Mouse (Mus musculus) lung, postnatal 14 days (tissue): ENCODE results near the gene Tmem121b.

ENCODE experiments used
- DNase-seq: peaks from one replicate; pipeline ENCODE4 v3.0.0; 2021

Tmem121b gene

GRCm38 (mm10) chr6:120463086-120463871, 30.3 kb downstream of the Tmem121b start, which contains the start of gene Il17ra:
Gene Il17ra, plus strand, starts transcription at chr6:120463247.
- DNase-seq = peak; percentile 81

DNA sequence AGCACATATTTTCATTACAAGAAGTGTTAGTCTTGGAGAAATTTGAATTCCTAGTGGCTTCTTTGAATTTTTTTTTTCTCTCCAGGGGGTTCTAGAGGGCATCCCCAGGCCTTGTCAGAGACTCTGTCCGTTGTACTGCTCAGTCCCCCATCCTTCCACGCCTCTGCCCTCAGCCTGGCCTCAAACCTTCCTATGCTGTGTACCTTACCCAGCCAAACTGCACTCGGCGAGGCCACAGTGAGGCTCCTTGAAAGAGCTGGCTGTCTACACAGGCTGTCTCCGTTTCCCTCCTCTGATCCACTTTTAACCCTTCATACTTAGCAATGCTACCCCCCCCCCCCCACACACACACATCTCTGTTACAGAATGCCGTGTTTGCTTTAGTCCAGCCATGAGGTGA, 31.4 kb downstream of the Tmem121b start:
- no peak for DNase-seq

- no peak for DNase-seq
These were observed 32.4 kb downstream of the Tmem121b start for GRCm38 (mm10) chr6:120461217-120461616.

- DNase-seq = no peak
These were observed 35.9 kb downstream of the Tmem121b start for GRCm38 (mm10) chr6:120457751-120458150.

DNA sequence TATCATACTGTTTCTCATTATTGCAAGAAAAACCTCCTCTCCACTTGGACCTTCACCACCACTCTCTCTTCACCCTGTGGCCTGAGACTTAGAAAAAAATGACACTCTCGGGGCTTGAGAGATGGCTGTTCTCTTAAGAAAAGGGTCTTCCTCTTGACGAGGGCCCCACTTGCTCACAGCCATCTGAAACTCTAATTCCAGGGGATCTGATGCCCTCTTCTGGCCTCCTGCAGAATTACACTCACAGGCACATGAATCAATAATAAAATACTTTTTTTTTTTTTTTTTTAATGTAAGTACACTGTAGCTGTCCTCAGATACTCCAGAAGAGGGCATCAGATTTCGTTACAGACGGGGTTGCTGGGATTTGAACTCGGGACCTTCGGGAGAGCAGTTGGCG, 36.5 kb downstream of the Tmem121b start:
- no peak for DNase-seq

DNA sequence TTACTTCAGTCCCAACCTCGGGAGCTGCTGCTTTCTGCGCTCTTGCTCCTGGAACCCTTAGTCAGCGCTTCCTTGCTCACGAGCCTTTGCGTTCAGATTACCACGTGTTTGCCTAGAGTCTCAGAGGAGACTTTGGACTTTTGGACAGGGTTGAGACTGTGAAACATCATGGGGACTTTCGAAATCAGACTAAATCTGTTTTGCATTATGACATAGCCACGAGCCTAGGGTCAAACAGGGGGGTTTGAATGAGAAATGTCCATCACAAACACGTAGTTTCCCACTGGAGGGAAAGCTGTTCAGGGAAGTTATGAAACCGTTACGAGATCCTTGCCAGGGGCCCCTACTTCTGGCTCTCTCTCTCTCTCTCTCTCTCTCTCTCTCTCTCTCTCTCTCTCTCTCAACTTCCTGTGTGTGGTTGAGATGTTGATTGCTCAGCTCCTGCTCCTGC, 39.0 kb downstream of the Tmem121b start:
- DNase-seq = no peak

DNA sequence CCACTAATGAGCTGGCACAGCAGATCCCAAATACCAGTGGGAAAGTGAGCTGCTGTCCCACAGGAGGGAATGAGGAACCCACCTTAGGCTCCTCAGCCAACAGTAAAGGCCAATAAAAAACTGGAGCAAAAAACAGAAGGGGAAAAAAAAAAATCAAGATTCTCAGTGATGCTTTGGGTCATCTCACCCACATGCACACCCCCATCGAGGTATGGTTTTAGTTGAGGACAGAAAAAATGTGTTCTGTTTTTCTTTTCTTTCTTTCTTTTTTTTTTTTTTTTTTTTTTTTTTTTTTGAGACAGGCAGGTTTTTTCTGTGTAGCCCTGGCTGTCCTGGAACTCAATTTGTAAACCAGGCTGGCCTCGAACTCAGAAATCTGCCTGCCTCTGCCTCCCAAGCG, 40.1 kb downstream of the Tmem121b start:
- no peak for DNase-seq

DNA sequence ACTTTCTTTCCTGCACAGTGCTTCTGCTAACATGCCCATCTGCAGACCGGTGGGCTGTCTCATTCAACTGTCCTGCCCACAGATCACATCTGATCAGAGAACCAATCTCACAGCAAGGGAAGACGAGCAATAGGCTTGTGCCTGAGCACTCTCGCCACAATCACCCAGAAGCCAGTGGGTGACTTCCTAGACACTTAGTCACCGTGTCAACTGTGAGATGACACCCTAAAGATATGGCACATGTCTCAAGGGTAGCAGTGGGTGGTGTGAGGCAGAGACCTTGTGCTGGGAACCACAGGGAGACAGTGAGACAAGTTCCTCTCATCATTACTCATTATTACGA, 40.5 kb downstream of the Tmem121b start:
- no peak for DNase-seq

DNA sequence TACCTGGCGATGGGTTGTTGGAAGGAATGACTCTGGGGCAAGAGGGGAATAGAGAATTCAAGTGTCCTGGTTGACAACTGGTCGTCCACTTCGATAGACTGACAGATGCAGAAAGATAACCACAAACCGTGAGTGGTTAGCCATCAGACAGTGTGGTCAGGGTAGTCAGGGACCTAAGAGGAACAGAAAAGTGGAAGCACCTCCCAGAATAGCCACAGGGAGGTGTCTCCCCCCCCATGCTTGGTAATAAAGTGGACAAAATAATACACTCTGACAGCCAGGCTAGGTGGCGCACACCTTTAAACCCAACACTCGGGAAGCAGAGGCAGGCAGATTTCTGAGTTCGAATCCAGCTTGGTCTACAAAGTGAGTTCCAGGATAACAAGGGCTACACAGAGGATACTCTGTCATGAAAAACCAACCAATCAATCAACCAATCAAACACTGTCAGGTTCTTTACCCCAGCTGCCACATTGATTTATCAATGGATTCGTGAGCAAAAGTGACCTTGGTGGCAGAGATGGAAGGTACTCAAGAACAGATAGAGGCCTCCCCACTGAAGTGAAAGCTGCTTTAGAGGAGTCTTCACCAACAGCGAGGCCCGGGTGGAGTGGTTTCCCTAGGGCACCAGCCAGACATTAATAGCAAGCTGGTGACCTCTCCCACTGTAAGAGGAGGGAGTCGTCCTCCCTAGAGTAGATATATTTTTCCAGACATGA, 41.1 kb downstream of the Tmem121b start:
- DNase-seq = no peak

DNA sequence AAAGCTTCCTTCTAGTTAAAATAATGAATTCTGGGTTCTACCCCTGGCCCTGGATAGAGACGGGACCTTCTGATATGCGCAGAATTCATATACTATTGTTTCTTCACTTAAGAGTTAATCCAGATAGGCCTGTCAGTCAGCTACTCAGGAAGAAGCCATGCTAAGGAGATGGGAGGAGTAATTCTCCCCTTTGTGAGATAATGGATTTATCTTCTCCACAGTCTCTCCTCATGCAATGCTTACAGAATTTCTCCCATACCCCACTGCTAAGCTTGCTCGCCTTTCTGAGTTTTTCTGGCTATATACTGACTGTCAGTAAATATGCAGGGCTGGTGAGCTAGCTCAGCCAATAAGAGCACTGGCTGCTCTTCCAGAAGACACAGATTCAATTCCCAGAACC, 43.4 kb downstream of the Tmem121b start:
- no peak for DNase-seq

DNA sequence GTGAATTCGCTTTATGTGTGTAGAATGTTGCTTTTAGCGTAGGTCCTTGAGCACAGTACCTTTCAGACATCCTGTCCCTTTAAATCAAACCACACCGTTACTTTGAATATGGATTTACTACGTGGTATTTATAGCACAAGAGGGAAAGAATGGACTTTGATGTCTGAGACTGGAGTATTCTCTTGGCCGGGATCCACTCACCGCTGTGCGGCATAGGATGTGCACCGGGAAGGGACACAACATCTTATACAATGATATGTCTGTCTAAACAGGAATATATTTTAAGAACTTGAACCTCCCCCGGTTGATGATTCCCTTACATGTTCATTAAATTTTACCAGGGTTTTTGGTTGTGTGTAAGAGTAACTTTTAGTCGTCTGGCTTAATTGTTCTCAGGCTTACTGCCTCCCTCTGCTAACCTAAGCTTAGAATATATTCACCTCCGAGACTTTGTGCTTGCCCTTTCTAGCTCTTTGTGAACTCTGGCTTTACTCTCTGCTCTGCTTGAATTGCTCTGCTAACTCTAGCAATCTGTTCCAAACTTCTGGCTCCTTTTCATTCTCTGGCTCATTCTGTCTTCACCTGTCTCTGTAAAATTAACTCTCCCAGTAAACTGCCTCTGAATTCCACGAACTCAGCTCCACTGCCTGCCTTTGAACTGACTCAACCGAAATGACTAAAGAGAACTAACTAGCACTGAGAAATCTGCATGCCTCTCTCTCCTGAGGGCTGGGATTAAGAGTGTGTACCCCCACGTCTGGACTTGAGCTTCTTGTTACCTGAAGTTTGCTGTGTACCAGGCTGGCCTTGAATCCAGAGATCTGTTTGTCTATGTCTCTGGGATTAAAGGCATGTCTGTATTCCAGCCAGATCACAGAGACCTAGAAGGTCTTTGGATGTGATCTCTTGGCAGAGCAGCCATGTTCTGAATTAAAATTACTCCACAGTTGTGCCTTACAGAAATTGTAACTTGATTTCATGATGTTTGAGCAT, 49.9 kb downstream of the Tmem121b start:
- DNase-seq = no peak

DNA sequence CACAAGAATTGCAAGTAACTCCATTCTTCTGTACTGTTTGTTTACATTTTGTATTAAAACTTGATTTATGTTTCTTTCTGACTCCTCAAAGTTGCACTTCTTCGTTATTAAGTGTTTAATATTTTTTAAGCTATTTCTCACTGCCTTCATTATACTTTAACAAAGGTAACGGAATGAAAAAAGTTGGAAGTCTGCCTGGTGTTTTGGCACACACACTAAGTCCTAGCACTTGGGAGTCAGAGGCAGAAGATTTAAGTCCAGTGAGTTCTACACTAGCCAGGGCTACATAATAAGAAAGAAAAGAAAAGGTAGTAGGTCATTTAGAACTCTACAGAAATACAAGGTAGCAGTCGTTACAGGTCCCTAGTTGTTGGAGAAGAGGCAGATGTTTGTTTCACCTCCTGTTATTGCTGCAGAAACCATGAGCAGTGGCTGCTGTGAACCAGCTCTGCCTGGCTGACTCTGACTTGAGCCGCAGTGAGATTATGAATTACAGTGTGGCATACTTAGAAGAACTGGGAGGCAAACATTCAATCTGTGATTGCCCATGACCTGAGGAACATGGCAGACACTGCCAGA, 51.3 kb downstream of the Tmem121b start:
- no peak for DNase-seq
